Mouse (Mus musculus) small intestine, adult 2 months (tissue): ENCODE measurements at regions not wholly inside any gene's neighbourhood (a gene's known extent, or its start where the extent isn't known, plus 50 kb on each side); places are given as distances from the start of the nearest gene placed in this dataset.

ENCODE experiments used
- CTCF ChIP-seq: fragments of 200-500 bp; IDR thresholded peaks from 2 replicates; pipeline ENCODE4 v1.5.1; 2012; ENCODE audit warnings: low read depth, mild to moderate bottlenecking, control low read depth, inconsistent platforms, low read length, moderate library complexity, mixed read lengths; ENCODE audit not compliant: insufficient replicate concordance, insufficient read length; ENCODE audit errors: extremely low read depth
- POLR2A ChIP-seq: fragments of 200-500 bp; IDR thresholded peaks from 2 replicates; pipeline ENCODE4 v1.6.1; 2012; ENCODE audit warnings: low read depth, mild to moderate bottlenecking, control low read depth, inconsistent platforms, low read length, moderate library complexity

GRCm38 (mm10) chr9:94342011-94342410 lies 195.9 kb downstream of the 1190002N15Rik start:
- no peak for TF ChIP-seq POLR2A
- TF ChIP-seq CTCF: no peak
